10 mouse cellular contexts compared by ENCODE assay signal in the genomic region with DNA sequence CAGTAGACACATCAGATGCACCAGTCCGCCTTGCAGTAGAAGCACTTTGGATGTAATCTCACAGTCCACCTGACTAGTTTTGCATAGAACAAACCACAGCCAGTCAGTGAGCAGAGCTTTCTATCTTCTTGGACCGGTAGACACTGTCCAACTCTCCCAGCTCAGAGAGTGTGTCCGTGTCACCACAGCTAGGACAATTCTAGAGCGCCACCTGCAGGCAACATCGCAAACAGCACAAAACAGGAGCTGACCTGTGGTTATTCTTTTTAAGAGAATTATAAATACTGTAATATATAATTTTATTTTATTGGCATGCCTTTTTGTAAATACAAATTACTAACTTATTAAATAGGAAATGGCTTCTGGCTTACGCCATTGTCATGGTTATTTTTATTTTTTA. TPM values are rescaled to one million over a fixed set of nuclear protein-coding genes. Genes with fewer than 3 reads are reported as not detected.
DNase-seq lines count a peak whose midpoint lies in the region; ATAC-seq lines count a peak whose summit lies in the region.
"Had no signal": no experiment of that assay in that cellular context is flagged by ENCODE, and none has a peak within 500 bp of the region (broad histone marks: within the 10 kb centered on the region; RNA-seq: fewer than 3 reads in every experiment).

No protein-coding gene starts in this region.

- H3K9me3 ChIP-seq in limb, embryonic 11.5 days (ENCODE audit: control insufficient read depth, low read length) = no peaks in the 10 kb centered on the region
- H3K9me3 ChIP-seq: heart, embryonic 15.5 days; neural tube, embryonic 12.5 days had no signal

- ATAC-seq in limb, embryonic 11.5 days (ENCODE audit: insufficient number of reproducible peaks, low FRiP score, low TSS enrichment, low read depth) = no peak

- no peak overlapping the region for H3K27ac ChIP-seq in limb, embryonic 11.5 days (replicated peaks; ENCODE audit: low read depth, low read length)
- H3K27ac ChIP-seq: heart, embryonic 15.5 days; neural tube, embryonic 12.5 days had no signal

- peaks cover 13% of the 10 kb centered on the region for H3K4me1 ChIP-seq in limb, embryonic 11.5 days (ENCODE audit: control insufficient read depth, insufficient read depth, low read length)

- no peak overlapping the region for H3K4me2 ChIP-seq in limb, embryonic 11.5 days (ENCODE audit: low read depth, severe bottlenecking)
- H3K4me2 ChIP-seq: heart, embryonic 15.5 days; neural tube, embryonic 12.5 days had no signal

- no peak overlapping the region for H3K4me3 ChIP-seq in limb, embryonic 11.5 days (ENCODE audit: low read depth, low read length)
- H3K4me3 ChIP-seq: heart, embryonic 15.5 days; neural tube, embryonic 12.5 days had no signal

- H3K27me3 ChIP-seq in limb, embryonic 11.5 days (ENCODE audit: control insufficient read depth, insufficient read depth, low read length) = peaks cover 40% of the 10 kb centered on the region

- 26% methylated on average over 6 of the region's 6 CpGs for WGBS in limb, embryonic 11.5 days

- H3K36me3 ChIP-seq in limb, embryonic 11.5 days (ENCODE audit: control insufficient read depth, insufficient read depth, low read length) = no peaks in the 10 kb centered on the region
- H3K36me3 ChIP-seq: heart, embryonic 15.5 days had no signal

- peak; percentile 62 to 83 for DNase-seq in adrenal gland, adult (ENCODE audit: inconsistent age in 2 of 2, low spot score in 1 of 2)
- no peak for DNase-seq in adrenal gland, adult 8-10 months
- DNase-seq in ovary, postnatal 14 days (ENCODE audit: low spot score) = peak; percentile 51
- no peak for DNase-seq in ovary, postnatal 10 days (ENCODE audit: low spot score)
- peak; percentile 46 for DNase-seq in cerebellum, adult 9-11 months
- DNase-seq in hindlimb bud, embryonic 11.5 days (ENCODE audit: extremely low spot score, low read depth, low spot score) = peak; percentile 35
- peak; percentile 84 for DNase-seq in limb, embryonic 11.5 days (ENCODE audit: low spot score)
- peak; percentile 50 to 66 for DNase-seq in right cerebral cortex, postnatal 36 days (ENCODE audit: low spot score in 2 of 2)

- no peak overlapping the region for H3K9ac ChIP-seq in limb, embryonic 11.5 days (ENCODE audit: low read length)
- H3K9ac ChIP-seq: heart, embryonic 15.5 days; neural tube, embryonic 12.5 days had no signal

RNA-seq across cellular contexts. Expression of a gene that starts 4.6 kb away (rescaled TPM):
- under 1 TPM in 1 of 4 experiments, not detected in 3; 0.38 TPM for total RNA-seq in adrenal gland, adult 8-10 months (2022)
- polyA plus RNA-seq in limb, embryonic 11.5 days (2014; fragmentation: Nextera tagmentation; extraction: Ambion mirVana) = not detected in 2 replicates
- polyA plus RNA-seq: heart, embryonic 15.5 days; neural tube, embryonic 12.5 days had no signal

RNA-seq across cellular contexts. Expression of a gene that starts 35.8 kb away (rescaled TPM):
- total RNA-seq in adrenal gland, adult 8-10 months (2022) = 1 to 10 TPM; 6.4 to 9.1 (median 7.4) TPM
- 1.3 and 1.5 TPM in 2 replicates for polyA plus RNA-seq in limb, embryonic 11.5 days (2014; fragmentation: Nextera tagmentation; extraction: Ambion mirVana)

Comparison
In these comparisons a context has a peak if more than half of its experiments do, and no peak if none do; other contexts are left out.
1. DNase-seq: peak in adrenal gland, adult (2 of 2), ovary, postnatal 14 days (single experiment), cerebellum, adult 9-11 months (single experiment), hindlimb bud, embryonic 11.5 days (single experiment), limb, embryonic 11.5 days (single experiment) and right cerebral cortex, postnatal 36 days (2 of 2); none in adrenal gland, adult 8-10 months (single experiment) and ovary, postnatal 10 days (single experiment).